Mouse (Mus musculus) liver, adult 2 months (tissue): Measurements from ENCODE around the gene Gcnt1.

Source experiments
- CTCF ChIP-seq: fragments of 200-500 bp; IDR thresholded peaks from 2 replicates; pipeline ENCODE4 v1.5.1; 2011; ENCODE audit warnings: low read depth, low read length, control low read depth
- POLR2A ChIP-seq: fragments of 200-500 bp; IDR thresholded peaks from 2 replicates; pipeline ENCODE4 v1.6.1; 2011; ENCODE audit warnings: low read length, control low read depth; ENCODE audit not compliant: insufficient read depth; ENCODE audit errors: extremely low read depth

- TF ChIP-seq CTCF (no peak), POLR2A (no peak)
Measured at GRCm38 (mm10) chr19:17399965-17400364, 27.3 kb upstream of the Gcnt1 start.
